Mouse (Mus musculus) kidney, postnatal 14 days (tissue): ENCODE measurements at regions not wholly inside any gene's neighbourhood (a gene's known extent, or its start where the extent isn't known, plus 50 kb on each side); places are given as distances from the start of the nearest gene placed in this dataset.

Experiments
- DNase-seq: peaks from one replicate; pipeline ENCODE4 v3.0.0; 2022; ENCODE audit warnings: mixed read lengths

GRCm38 (mm10) chr7:70217137-70217536, 149.4 kb downstream of the Nr2f2 start:
- DNase-seq = no peak

- DNase-seq = peak; percentile 14
Measured at GRCm38 (mm10) chr7:70213970-70214520, 152.5 kb downstream of the Nr2f2 start.

GRCm38 (mm10) chr7:70205900-70206299, 160.6 kb downstream of the Nr2f2 start:
- DNase-seq = no peak

- no peak for DNase-seq
Measured at GRCm38 (mm10) chr7:70200188-70200587, 166.3 kb downstream of the Nr2f2 start.

- no peak for DNase-seq
Measured at GRCm38 (mm10) chr7:70178956-70179355, 187.6 kb downstream of the Nr2f2 start.

GRCm38 (mm10) chr7:70178006-70178405, 188.5 kb downstream of the Nr2f2 start:
- DNase-seq = no peak

GRCm38 (mm10) chr7:70176686-70177259, 189.8 kb downstream of the Nr2f2 start:
- no peak for DNase-seq

- DNase-seq = no peak
Measured at GRCm38 (mm10) chr7:70176086-70176485, 190.4 kb downstream of the Nr2f2 start.

GRCm38 (mm10) chr7:70172431-70172830, 194.1 kb downstream of the Nr2f2 start:
- DNase-seq = no peak

GRCm38 (mm10) chr7:70171456-70171855, 195.1 kb downstream of the Nr2f2 start:
- no peak for DNase-seq

- DNase-seq = no peak
Measured at GRCm38 (mm10) chr7:70168080-70168479, 198.5 kb downstream of the Nr2f2 start.

- no peak for DNase-seq
Measured at GRCm38 (mm10) chr7:70166081-70166480, 200.5 kb downstream of the Nr2f2 start.

GRCm38 (mm10) chr7:70165501-70165900, 201.0 kb downstream of the Nr2f2 start:
- DNase-seq = no peak

GRCm38 (mm10) chr7:70164691-70165193, 201.8 kb downstream of the Nr2f2 start:
- DNase-seq = no peak

GRCm38 (mm10) chr7:70158531-70158930, 208.0 kb downstream of the Nr2f2 start:
- DNase-seq = no peak

- DNase-seq = no peak
Measured at GRCm38 (mm10) chr7:70144726-70145271, 221.7 kb downstream of the Nr2f2 start.

GRCm38 (mm10) chr7:70136837-70137236, 229.7 kb downstream of the Nr2f2 start:
- no peak for DNase-seq

- DNase-seq = no peak
Measured at GRCm38 (mm10) chr7:70135416-70135815, 231.1 kb downstream of the Nr2f2 start.

- no peak for DNase-seq
Measured at GRCm38 (mm10) chr7:70129963-70130362, 236.6 kb downstream of the Nr2f2 start.

GRCm38 (mm10) chr7:70122818-70123217, 243.7 kb downstream of the Nr2f2 start:
- no peak for DNase-seq

GRCm38 (mm10) chr7:70119517-70119916, 247.0 kb downstream of the Nr2f2 start:
- no peak for DNase-seq

- no peak for DNase-seq
Measured at GRCm38 (mm10) chr7:70118971-70119370, 247.6 kb downstream of the Nr2f2 start.

- DNase-seq = no peak
Measured at GRCm38 (mm10) chr7:70117930-70118922, 248.3 kb downstream of the Nr2f2 start.
